10 mouse cellular contexts compared by ENCODE assay signal in the genomic region with DNA sequence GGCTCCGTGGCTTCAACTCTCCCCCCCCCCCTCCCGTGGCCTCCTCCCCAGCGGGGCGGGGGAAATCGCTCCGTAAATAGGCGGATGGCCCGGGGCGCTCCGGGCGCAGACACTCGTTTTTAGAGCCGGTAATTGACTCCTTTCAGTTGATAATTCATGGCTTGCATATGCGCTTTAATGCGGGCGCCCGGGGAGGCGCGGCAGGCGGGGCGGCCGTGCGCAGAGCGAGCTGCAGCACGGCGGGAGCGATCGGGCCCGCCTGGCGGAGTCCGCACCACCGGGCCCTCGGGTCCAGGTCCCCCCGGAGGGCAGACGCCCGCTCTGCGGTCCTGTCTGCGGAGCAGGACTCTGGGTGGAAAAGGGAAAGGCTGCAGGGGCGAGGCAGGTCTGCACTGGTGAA. TPM values are rescaled to one million over a fixed set of nuclear protein-coding genes. Genes with fewer than 3 reads are reported as not detected.
DNase-seq lines count a peak whose midpoint lies in the region; ATAC-seq and TF ChIP-seq lines count a peak whose summit lies in the region.
"Had no signal": no experiment of that assay in that cellular context is flagged by ENCODE, and none has a peak within 500 bp of the region (broad histone marks: within the 10 kb centered on the region; RNA-seq: fewer than 3 reads in every experiment).

No protein-coding gene starts in this region.

- H3K9me3 ChIP-seq in heart, embryonic 13.5 days, result no peaks in the 10 kb centered on the region
- H3K9me3 ChIP-seq in ES-E14 (ENCODE audit: control insufficient read depth, insufficient read depth, low read depth, low read length), result no peaks in the 10 kb centered on the region
- no peaks in the 10 kb centered on the region for H3K9me3 ChIP-seq in hindbrain, embryonic 10.5 days
- H3K9me3 ChIP-seq in midbrain, embryonic 11.5 days (ENCODE audit: control insufficient read depth, low read length), result no peaks in the 10 kb centered on the region

- H3K4me1 ChIP-seq in heart, embryonic 13.5 days, result peaks cover 17% of the 10 kb centered on the region
- peaks cover 2 to 7% of the 10 kb centered on the region in 2 experiments; a peak in 2 of 4 replicates for H3K4me1 ChIP-seq in ES-E14 (ENCODE audit: control insufficient read depth in 2 of 2, insufficient read depth in 2 of 2, low read length in 2 of 2, poor library complexity in 1 of 2)
- peaks cover 48% of the 10 kb centered on the region for H3K4me1 ChIP-seq in hindbrain, embryonic 10.5 days (replicated peaks)
- H3K4me1 ChIP-seq in midbrain, embryonic 11.5 days (ENCODE audit: control insufficient read depth, insufficient read depth, low read length), result peaks cover 26% of the 10 kb centered on the region

- in situ Hi-C loops in ES-E14 (cut with MboI; ENCODE audit: low sequenced_read_pairs in 2 of 2, unreplicated experiment in 2 of 2), result loop anchor here in 1 of 2 experiments (25.0 kb wide), 1 partner anchor 242 kb away; a partner anchor contains a TSS

- peak overlapping the region; percentile 68; the same call in 1 of the 2 replicates for H3K9ac ChIP-seq in heart, embryonic 13.5 days
- no peak overlapping the region for H3K9ac ChIP-seq in ES-E14 (ENCODE audit: insufficient read depth, low read depth, low read length, poor library complexity, severe bottlenecking)
- H3K9ac ChIP-seq in midbrain, embryonic 11.5 days (ENCODE audit: low read length), result peak overlapping the region; percentile 47

- H3K36me3 ChIP-seq in heart, embryonic 13.5 days, result no peaks in the 10 kb centered on the region
- no peaks in the 10 kb centered on the region for H3K36me3 ChIP-seq in ES-E14 (ENCODE audit: control insufficient read depth, insufficient read depth, low read length, poor library complexity, severe bottlenecking)
- H3K36me3 ChIP-seq in hindbrain, embryonic 10.5 days, result no peaks in the 10 kb centered on the region
- H3K36me3 ChIP-seq in midbrain, embryonic 11.5 days (ENCODE audit: control insufficient read depth, insufficient read depth, low read length), result no peaks in the 10 kb centered on the region

- no peak overlapping the region for H3K27ac ChIP-seq in heart, embryonic 13.5 days (replicated peaks)
- no peak overlapping the region for H3K27ac ChIP-seq in ES-E14 (ENCODE audit: insufficient read depth, low read depth, low read length, poor library complexity, severe bottlenecking)
- peak overlapping the region; percentile 56; the same call in 1 of the 2 replicates for H3K27ac ChIP-seq in hindbrain, embryonic 10.5 days
- no peak overlapping the region for H3K27ac ChIP-seq in midbrain, embryonic 11.5 days (ENCODE audit: low read depth, low read length)

- H3K4me2 ChIP-seq in heart, embryonic 13.5 days, result peak overlapping the region; percentile 67
- peak overlapping the region; percentile 57 for H3K4me2 ChIP-seq in midbrain, embryonic 11.5 days

- peak overlapping the region; percentile 42 for H3K4me3 ChIP-seq in heart, embryonic 13.5 days
- H3K4me3 ChIP-seq in ES-E14 (ENCODE audit: insufficient read depth in 1 of 2, low read depth in 1 of 2, low read length in 2 of 2, poor library complexity in 1 of 2, severe bottlenecking in 1 of 2), result peak overlapping the region; percentile 17 to 34; a peak in 2 of 4 replicates
- H3K4me3 ChIP-seq in hindbrain, embryonic 10.5 days, result peak overlapping the region; percentile 49
- H3K4me3 ChIP-seq in midbrain, embryonic 11.5 days (ENCODE audit: low read depth, low read length), result peak overlapping the region; percentile 22

- peaks cover 98% of the 10 kb centered on the region for H3K27me3 ChIP-seq in heart, embryonic 13.5 days (replicated peaks)
- peaks cover 93% of the 10 kb centered on the region for H3K27me3 ChIP-seq in hindbrain, embryonic 10.5 days (ENCODE audit: insufficient read depth, poor library complexity, severe bottlenecking)
- H3K27me3 ChIP-seq in midbrain, embryonic 11.5 days (ENCODE audit: control insufficient read depth, insufficient read depth, low read length), result peaks cover 55% of the 10 kb centered on the region

- under 1% methylated on average over 39 of the region's 39 CpGs for WGBS in heart, embryonic 13.5 days
- WGBS in hindbrain, embryonic 10.5 days, result under 1% methylated on average over 39 of the region's 39 CpGs
- under 1% methylated on average over 35 of the region's 39 CpGs for WGBS in midbrain, embryonic 11.5 days

- ATAC-seq in heart, embryonic 13.5 days (ENCODE audit: extremely low read depth, insufficient number of reproducible peaks, low FRiP score, low TSS enrichment), result no peak
- ATAC-seq in midbrain, embryonic 11.5 days (ENCODE audit: low FRiP score), result peak; percentile 40

- no peak for DNase-seq in heart, adult 11 months
- DNase-seq in ES-E14 (ENCODE audit: low read depth, low spot score), result no peak
- DNase-seq in hindbrain, embryonic 10.5 days (ENCODE audit: low spot score), result no peak
- DNase-seq in midbrain, embryonic 11.5 days (ENCODE audit: low spot score, missing footprints), result peak; percentile 92
- DNase-seq in spleen, postnatal 4 days (ENCODE audit: low spot score in 2 of 2), result no peak
- DNase-seq in layer of hippocampus, adult 18-20 months (ENCODE audit: low spot score in 2 of 2), result no peak
- no peak for DNase-seq in adrenal gland, adult 18-20 months (ENCODE audit: low spot score in 2 of 2)
- DNase-seq: cerebellum, adult 2 months; kidney, postnatal 25 days had no signal

TF ChIP-seq in ES-E14, 5 proteins besides CTCF, POLR2A, EP300 and RAD21:
- no peak for TF ChIP-seq CHD2 (IDR thresholded peaks at IDR 0.05; ENCODE audit: low read depth, low read length)
- TF ChIP-seq MAFK (IDR thresholded peaks at IDR 0.05; ENCODE audit: insufficient read depth, low read depth, low read length), result no peak
- no peak for TF ChIP-seq ZNF384 (IDR thresholded peaks at IDR 0.05; ENCODE audit: low read depth, low read length)
- TF ChIP-seq ZC3H11A (IDR thresholded peaks at IDR 0.05; ENCODE audit: borderline replicate concordance, low read depth, low read length), result no peak
- no peak for TF ChIP-seq HCFC1 (IDR thresholded peaks at IDR 0.05; ENCODE audit: borderline replicate concordance, insufficient read depth, low read length)

RNA-seq across cellular contexts. Expression of a gene that starts 38.3 kb away (rescaled TPM):
- polyA plus RNA-seq in heart, embryonic 13.5 days (2015; fragmentation: Nextera tagmentation; extraction: Ambion mirVana), result 1.9 and 2.1 TPM in 2 replicates
- 5.9 and 15.5 TPM in 2 replicates for total RNA-seq in ES-E14 (2012; rRNA removed)
- polyA plus RNA-seq in hindbrain, embryonic 10.5 days (2016; fragmentation: Nextera tagmentation; extraction: Ambion mirVana), result 2.6 and 4.4 TPM in 2 replicates
- polyA plus RNA-seq in midbrain, embryonic 11.5 days (2014; fragmentation: Nextera tagmentation; extraction: Ambion mirVana), result 1.8 TPM in 2 replicates
- total RNA-seq in layer of hippocampus, adult 18-20 months (2021), result 100 to 1,000 TPM; 136 to 145 TPM
- total RNA-seq in adrenal gland, adult 18-20 months (2021), result 1 to 10 TPM; 4.0 to 4.5 TPM

RNA-seq across cellular contexts. Expression of a gene that starts 39.7 kb away (rescaled TPM):
- polyA plus RNA-seq in heart, embryonic 13.5 days (2015; fragmentation: Nextera tagmentation; extraction: Ambion mirVana), result 0.05 TPM in 1 of 2 replicates, not detected in the other
- 0.11 and 0.18 TPM in 2 replicates for total RNA-seq in ES-E14 (2012; rRNA removed)
- 3.2 and 4.0 TPM in 2 replicates for polyA plus RNA-seq in hindbrain, embryonic 10.5 days (2016; fragmentation: Nextera tagmentation; extraction: Ambion mirVana)
- 15.1 and 15.9 TPM in 2 replicates for polyA plus RNA-seq in midbrain, embryonic 11.5 days (2014; fragmentation: Nextera tagmentation; extraction: Ambion mirVana)
- not detected for total RNA-seq in layer of hippocampus, adult 18-20 months (2021)
- not detected for total RNA-seq in adrenal gland, adult 18-20 months (2021)
